Mouse (Mus musculus): ENCODE data around the gene Adamts7.

The Adamts7 gene

GRCm38 (mm10) chr9:90235258-90235882 lies 72.5 kb downstream of the Adamts7 start:
- DNase-seq (ENCODE audit: low read depth, low spot score): no peak

- DNase-seq (ENCODE audit: low read depth, low spot score): no peak
Measured at GRCm38 (mm10) chr9:90236817-90237216, 73.9 kb downstream of the Adamts7 start.

- DNase-seq (ENCODE audit: low read depth, low spot score): no peak
Measured at GRCm38 (mm10) chr9:90237232-90238062, 74.6 kb downstream of the Adamts7 start.

DNA sequence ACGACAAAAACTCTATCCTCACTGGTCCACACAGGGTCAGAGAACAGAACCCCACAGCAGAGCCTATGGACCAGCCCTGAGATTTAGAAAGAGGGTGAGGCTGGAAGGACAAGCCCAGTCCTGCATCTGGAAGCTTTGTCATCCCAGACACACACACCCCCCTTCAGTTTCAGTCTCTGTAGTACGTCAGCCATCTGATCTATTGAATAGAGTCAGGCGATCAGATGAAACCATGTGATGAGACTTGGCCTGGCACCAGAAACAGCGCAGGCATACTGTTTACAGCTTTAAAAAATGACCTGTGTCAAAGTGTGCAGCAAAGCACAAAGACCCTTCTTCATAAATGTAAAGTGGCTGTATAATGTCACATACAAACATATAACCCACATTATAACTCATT lies 77.7 kb downstream of the Adamts7 start:
- DNase-seq (ENCODE audit: low read depth, low spot score): no peak

GRCm38 (mm10) chr9:90241041-90241440 lies 78.2 kb downstream of the Adamts7 start:
- DNase-seq (ENCODE audit: low read depth, low spot score): no peak

DNA sequence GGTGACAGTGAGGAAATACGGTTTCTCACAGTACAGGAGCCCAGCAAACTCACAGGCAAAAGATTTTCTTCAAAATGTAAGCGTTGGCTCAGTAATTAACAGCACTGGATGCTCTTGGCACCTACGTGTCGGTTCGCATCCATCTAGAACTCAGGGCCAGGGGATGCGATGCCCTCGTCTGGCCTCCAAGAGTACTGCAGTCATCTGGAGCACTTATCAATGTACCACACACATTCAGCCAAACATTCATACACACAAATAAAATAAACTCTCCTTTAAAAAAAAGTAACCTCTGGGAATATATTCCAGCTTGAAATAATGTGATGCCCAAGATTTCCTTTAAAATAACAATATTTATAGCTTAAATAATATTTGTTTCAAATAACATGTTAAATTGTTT lies 78.7 kb downstream of the Adamts7 start:
- peak; percentile 59 for DNase-seq (ENCODE audit: low read depth, low spot score)

- DNase-seq (ENCODE audit: low read depth, low spot score): no peak
Measured at GRCm38 (mm10) chr9:90242291-90242690, 79.4 kb downstream of the Adamts7 start.

- no peak for DNase-seq (ENCODE audit: low read depth, low spot score)
Measured at GRCm38 (mm10) chr9:90242855-90243254, 80.0 kb downstream of the Adamts7 start.

GRCm38 (mm10) chr9:90244301-90245151 lies 81.7 kb downstream of the Adamts7 start:
- DNase-seq (ENCODE audit: low read depth, low spot score): no peak

- no peak for DNase-seq (ENCODE audit: low read depth, low spot score)
Measured at GRCm38 (mm10) chr9:90245206-90245605, 82.3 kb downstream of the Adamts7 start.

GRCm38 (mm10) chr9:90245781-90246180 lies 82.9 kb downstream of the Adamts7 start:
- no peak for DNase-seq (ENCODE audit: low read depth, low spot score)

- no peak for DNase-seq (ENCODE audit: low read depth, low spot score)
Measured at GRCm38 (mm10) chr9:90247316-90247715, 84.4 kb downstream of the Adamts7 start.

DNA sequence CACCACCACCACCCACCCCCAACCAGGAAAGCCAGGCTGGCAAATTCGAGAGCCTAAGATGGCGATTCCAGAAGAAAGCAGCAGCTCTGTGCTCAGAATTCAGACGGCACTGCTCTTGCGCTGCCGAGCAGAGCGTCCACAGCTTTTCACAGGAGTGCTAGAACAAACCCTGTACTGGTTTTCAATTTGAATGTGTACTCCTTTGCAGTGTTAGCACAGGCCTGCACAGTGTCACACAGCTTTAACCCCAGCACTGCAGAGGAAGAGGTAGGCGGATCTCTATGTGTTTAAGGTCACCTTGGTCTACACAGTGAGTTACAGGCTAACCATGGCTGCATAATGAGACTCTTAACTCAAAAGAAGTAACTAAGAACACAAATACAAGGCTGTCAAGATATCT lies 85.5 kb downstream of the Adamts7 start:
- peak; percentile 16 for DNase-seq (ENCODE audit: low read depth, low spot score)

GRCm38 (mm10) chr9:90249036-90249435 lies 86.2 kb downstream of the Adamts7 start:
- no peak for DNase-seq (ENCODE audit: low read depth, low spot score)

DNA sequence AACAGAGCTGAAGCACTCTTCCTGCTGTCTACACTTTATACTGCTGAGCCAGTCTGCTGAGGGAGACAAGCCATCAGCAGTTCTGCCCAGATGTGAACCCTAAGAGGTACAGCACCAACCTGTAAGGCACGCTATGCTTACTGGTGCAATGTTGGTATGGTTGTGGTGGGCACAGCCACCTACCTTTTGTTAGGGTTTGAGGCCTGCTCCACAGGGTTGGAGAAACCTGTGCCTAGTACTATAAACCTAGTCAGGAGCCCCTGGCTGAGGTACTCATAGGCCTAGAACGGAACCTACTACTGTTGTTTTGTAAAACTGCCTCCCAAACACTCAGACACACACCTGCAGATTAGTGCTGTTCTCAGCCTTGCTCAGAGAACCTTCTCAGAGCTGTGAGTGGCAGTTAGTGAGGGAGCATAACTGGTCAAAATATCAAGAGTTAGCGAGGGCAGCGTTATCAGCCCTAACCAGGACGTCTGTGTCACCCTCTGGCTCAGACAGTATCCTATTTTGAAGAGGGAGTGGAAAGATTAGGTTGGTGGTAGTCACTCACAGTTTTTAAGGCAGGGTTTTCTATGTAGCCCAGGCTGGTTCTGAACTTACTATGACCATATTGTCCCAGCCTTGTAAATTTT lies 87.4 kb downstream of the Adamts7 start:
- no peak for DNase-seq (ENCODE audit: low read depth, low spot score)

DNA sequence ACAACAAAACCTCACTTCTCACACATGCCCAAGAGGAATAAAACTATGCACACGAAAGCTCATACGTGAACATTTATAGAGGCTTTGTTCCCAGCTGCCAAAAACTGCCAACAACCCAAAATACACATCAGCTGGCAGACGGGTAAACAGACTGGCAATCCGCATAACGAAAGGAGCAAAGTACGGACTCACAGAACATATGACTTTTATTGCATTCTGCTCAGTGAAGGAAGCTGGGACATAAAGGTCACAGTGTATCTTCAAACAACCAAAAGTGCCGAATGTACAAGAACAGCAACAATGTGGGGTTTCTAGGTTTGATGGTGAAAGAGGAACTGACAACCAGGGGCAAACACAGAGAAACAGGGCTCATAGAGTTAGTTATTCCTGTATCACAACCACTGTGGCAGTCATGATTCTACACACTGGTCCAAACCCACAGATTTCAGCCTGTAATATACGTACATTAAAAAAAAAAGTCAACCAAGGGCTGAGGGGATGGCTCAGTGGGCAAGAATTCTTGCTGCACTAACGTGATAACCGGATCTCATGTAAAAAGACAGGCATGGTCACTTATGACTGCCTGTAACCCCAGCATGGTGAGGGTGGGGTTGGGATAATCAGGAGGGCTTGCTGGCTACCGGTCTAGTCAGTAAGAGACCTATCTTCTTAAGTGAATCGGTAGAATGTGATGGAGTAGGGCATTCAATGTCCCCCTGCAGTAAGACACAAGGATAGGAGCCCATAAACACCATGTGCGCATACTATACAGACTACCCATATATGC lies 88.3 kb downstream of the Adamts7 start:
- DNase-seq (ENCODE audit: low read depth, low spot score): no peak

GRCm38 (mm10) chr9:90253181-90253580 lies 90.3 kb downstream of the Adamts7 start:
- no peak for DNase-seq (ENCODE audit: low read depth, low spot score)

- no peak for DNase-seq (ENCODE audit: low read depth, low spot score)
Measured at GRCm38 (mm10) chr9:90255844-90256405, 93.1 kb downstream of the Adamts7 start.

- DNase-seq (ENCODE audit: low read depth, low spot score): no peak
Measured at GRCm38 (mm10) chr9:90257220-90257619, 94.4 kb downstream of the Adamts7 start.
